In genomic region chr10:81377362-81377664, GRCm38 (mm10) we compare ENCODE assay signal across 8 mouse cellular contexts. TPM values are rescaled to one million over a fixed set of nuclear protein-coding genes. Genes with fewer than 3 reads are reported as not detected.
A peak's percentile ranks its signal among the peaks of the same experiment; 100 is the strongest.
DNase-seq lines count a peak whose midpoint lies in the region; ATAC-seq and TF ChIP-seq lines count a peak whose summit lies in the region.

No protein-coding gene starts in this region.

- peak overlapping the region; percentile 78 for H3K4me2 ChIP-seq in forebrain, embryonic 12.5 days
- H3K4me2 ChIP-seq in liver, embryonic 13.5 days: peak overlapping the region; percentile 89

- no peaks in the 10 kb centered on the region for H3K36me3 ChIP-seq in heart, adult 2 months (ENCODE audit: control insufficient read depth, insufficient read depth, low read length)
- peaks cover 43% of the 10 kb centered on the region for H3K36me3 ChIP-seq in C2C12 (ENCODE audit: control insufficient read depth, insufficient read depth)
- peaks cover 35% of the 10 kb centered on the region for H3K36me3 ChIP-seq in forebrain, embryonic 12.5 days (replicated peaks)
- H3K36me3 ChIP-seq in liver, embryonic 13.5 days: peaks cover 40% of the 10 kb centered on the region

- H3K27ac ChIP-seq in heart, adult 2 months: peak overlapping the region; percentile 93; the same call in 1 of the 2 replicates
- H3K27ac ChIP-seq in forebrain, embryonic 12.5 days: peak overlapping the region; percentile 79
- H3K27ac ChIP-seq in liver, embryonic 13.5 days: peak overlapping the region; percentile 95

- H3ac ChIP-seq in C2C12 (ENCODE audit: control insufficient read depth, insufficient read length, low read depth): peak overlapping the region; percentile 96

- peaks cover 4% of the 10 kb centered on the region; the same call in 1 of the 2 replicates for H3K4me1 ChIP-seq in heart, adult 2 months (ENCODE audit: control insufficient read depth, insufficient read depth, low read length)
- H3K4me1 ChIP-seq in forebrain, embryonic 12.5 days: peaks cover 30% of the 10 kb centered on the region
- H3K4me1 ChIP-seq in liver, embryonic 13.5 days (replicated peaks): peaks cover 85% of the 10 kb centered on the region

- no peak for TF ChIP-seq POLR2A in heart, adult 2 months (IDR thresholded peaks at IDR 0.05; ENCODE audit: insufficient read depth, low read depth, low read length)

- no peaks in the 10 kb centered on the region for H3K9me3 ChIP-seq in forebrain, embryonic 12.5 days
- no peaks in the 10 kb centered on the region for H3K9me3 ChIP-seq in liver, embryonic 13.5 days (replicated peaks)

- WGBS in heart, adult 2 months: 50% methylated on average over 2 of the region's 2 CpGs
- WGBS in forebrain, embryonic 12.5 days: 53% methylated on average over 2 of the region's 2 CpGs
- WGBS in liver, embryonic 13.5 days (ENCODE audit: insufficient replicate concordance): 41% methylated on average over 2 of the region's 2 CpGs

- TF ChIP-seq EP300 in heart, adult 2 months (IDR thresholded peaks at IDR 0.05; ENCODE audit: insufficient read depth, low read depth, low read length): no peak

- no peaks in the 10 kb centered on the region for H3K27me3 ChIP-seq in heart, adult 2 months (ENCODE audit: control insufficient read depth, insufficient read depth, low read length)
- no peaks in the 10 kb centered on the region for H3K27me3 ChIP-seq in C2C12 (ENCODE audit: control insufficient read depth, insufficient read depth, insufficient read length)
- 0 out of 2 replicates have a peak, but pooled peaks cover 5% of the 10 kb centered on the region for H3K27me3 ChIP-seq in forebrain, embryonic 12.5 days
- H3K27me3 ChIP-seq in liver, embryonic 13.5 days: no peaks in the 10 kb centered on the region

- TF ChIP-seq CTCF in heart, adult 2 months (IDR thresholded peaks at IDR 0.05): no peak
- TF ChIP-seq CTCF in C2C12 (IDR thresholded peaks at IDR 0.05; ENCODE audit: control insufficient read depth, insufficient read depth, insufficient read length): no peak

- peak overlapping the region; percentile 99 for H3K4me3 ChIP-seq in heart, adult 2 months
- peak overlapping the region; percentile 97 for H3K4me3 ChIP-seq in C2C12 (ENCODE audit: insufficient read depth, poor library complexity, severe bottlenecking)
- H3K4me3 ChIP-seq in forebrain, embryonic 12.5 days (replicated peaks): peak overlapping the region; percentile 88
- H3K4me3 ChIP-seq in liver, embryonic 13.5 days (replicated peaks): peak overlapping the region; percentile 89

- H3K9ac ChIP-seq in heart, adult 2 months (ENCODE audit: low read depth, low read length): peak overlapping the region; percentile 82
- H3K9ac ChIP-seq in forebrain, embryonic 12.5 days: peak overlapping the region; percentile 97
- peak overlapping the region; percentile 99 for H3K9ac ChIP-seq in liver, embryonic 13.5 days

- no peak for DNase-seq in heart, adult 2 months
- no peak for DNase-seq in heart, postnatal 10 days
- DNase-seq in liver, embryonic 13.5 days: no peak
- DNase-seq in embryo, embryonic 10 days (ENCODE audit: low spot score): no peak
- DNase-seq in embryo, embryonic 11 days: no peak
- DNase-seq in T-cell, adult 2 months (ENCODE audit: low spot score): no peak

- H3K79me3 ChIP-seq in C2C12 (ENCODE audit: low read depth): peaks cover 52% of the 10 kb centered on the region

- intact Hi-C loops in heart, adult 2 months (cut with DNase I): loop anchor here (2.0 kb wide), 1 partner anchor 27 kb away; the partner anchor contains the start of gene Hmg20b
- intact Hi-C loops in heart, postnatal 10 days (cut with DNase I): loop anchor here (2.0 kb wide), 1 partner anchor 19 kb away; no protein-coding TSS in a partner anchor

- ATAC-seq in forebrain, embryonic 12.5 days (ENCODE audit: low FRiP score): no peak
- ATAC-seq in liver, embryonic 13.5 days (ENCODE audit: low read depth): no peak

- peaks cover 2% of the 10 kb centered on the region for H3K79me2 ChIP-seq in heart, adult 2 months (replicated peaks; ENCODE audit: control insufficient read depth, insufficient read depth, low read length)
- H3K79me2 ChIP-seq in C2C12 (ENCODE audit: control insufficient read depth, insufficient read depth): peaks cover 60% of the 10 kb centered on the region

TF ChIP-seq in C2C12, 6 proteins besides CTCF, POLR2A, EP300 and RAD21:
- TF ChIP-seq USF1 (IDR thresholded peaks at IDR 0.05; ENCODE audit: low read depth): no peak
- no peak for TF ChIP-seq MAX (IDR thresholded peaks at IDR 0.05)
- no peak for TF ChIP-seq CEBPB (IDR thresholded peaks at IDR 0.05; ENCODE audit: low read depth)
- no peak for TF ChIP-seq MYOD1 (IDR thresholded peaks at IDR 0.05; ENCODE audit: control insufficient read depth, insufficient read length, low read depth)
- no peak for TF ChIP-seq MYOG (IDR thresholded peaks at IDR 0.05; ENCODE audit: control insufficient read depth, extremely low read depth, insufficient read length)
- no peak for TF ChIP-seq FOSL1 (IDR thresholded peaks at IDR 0.05; ENCODE audit: insufficient read depth, low read length, poor library complexity, severe bottlenecking)

RNA-seq across cellular contexts. Expression of gene Fzr1, which starts 1.0 kb away (rescaled TPM):
- 10 to 100 TPM; 29.9 to 31.5 TPM for total RNA-seq in heart, adult 2 months (2021)
- 49.3 and 56.1 TPM in 2 replicates for polyA plus RNA-seq in heart, adult 2 months (2012; rRNA removed)
- 10 to 100 TPM; 39.7 to 41.2 TPM for total RNA-seq in heart, postnatal 10 days (2021)
- 61.6 TPM for polyA plus RNA-seq in C2C12 (2012; fragmentation: generic; extraction: Trizol)
- polyA plus RNA-seq in forebrain, embryonic 12.5 days (2016; fragmentation: Nextera tagmentation; extraction: Ambion mirVana): 145 and 148 TPM in 2 replicates
- 89.5 and 94.1 TPM in 2 replicates for polyA plus RNA-seq in liver, embryonic 13.5 days (2015; fragmentation: Nextera tagmentation; extraction: Ambion mirVana)

RNA-seq across cellular contexts. Expression of gene Dohh, which starts 6.9 kb away (rescaled TPM):
- total RNA-seq in heart, adult 2 months (2021): 10 to 100 TPM; 46.6 to 53.8 TPM
- polyA plus RNA-seq in heart, adult 2 months (2012; rRNA removed): 48.5 and 56.9 TPM in 2 replicates
- 10 to 100 TPM; 53.2 to 57.5 TPM for total RNA-seq in heart, postnatal 10 days (2021)
- polyA plus RNA-seq in C2C12 (2012; fragmentation: generic; extraction: Trizol): 148 TPM
- 68.1 and 68.5 TPM in 2 replicates for polyA plus RNA-seq in forebrain, embryonic 12.5 days (2016; fragmentation: Nextera tagmentation; extraction: Ambion mirVana)
- polyA plus RNA-seq in liver, embryonic 13.5 days (2015; fragmentation: Nextera tagmentation; extraction: Ambion mirVana): 61.1 and 68.7 TPM in 2 replicates

RNA-seq across cellular contexts. Expression of gene Gm48551, which starts 7.0 kb away (rescaled TPM):
- 1 to 10 TPM in 1 of 2 experiments, under 1 TPM in 1; 0.73 to 1.9 TPM for total RNA-seq in heart, adult 2 months (2021)
- polyA plus RNA-seq in heart, adult 2 months (2012; rRNA removed): 2.1 and 3.5 TPM in 2 replicates
- total RNA-seq in heart, postnatal 10 days (2021): under 1 TPM; 0.74 to 0.87 TPM
- polyA plus RNA-seq in C2C12 (2012; fragmentation: generic; extraction: Trizol): 1.7 TPM
- 4.2 and 4.6 TPM in 2 replicates for polyA plus RNA-seq in forebrain, embryonic 12.5 days (2016; fragmentation: Nextera tagmentation; extraction: Ambion mirVana)
- 0.86 and 0.89 TPM in 2 replicates for polyA plus RNA-seq in liver, embryonic 13.5 days (2015; fragmentation: Nextera tagmentation; extraction: Ambion mirVana)

RNA-seq across cellular contexts. Expression of gene Gm48552, which starts 11.5 kb away (rescaled TPM):
- 1 to 10 TPM in 1 of 2 experiments, not detected in 1; 1.2 TPM for total RNA-seq in heart, adult 2 months (2021)
- 0.88 and 1.2 TPM in 2 replicates for polyA plus RNA-seq in heart, adult 2 months (2012; rRNA removed)
- under 1 TPM; 0.77 to 0.98 TPM for total RNA-seq in heart, postnatal 10 days (2021)
- polyA plus RNA-seq in C2C12 (2012; fragmentation: generic; extraction: Trizol): 0.20 TPM
- 1.4 and 2.1 TPM in 2 replicates for polyA plus RNA-seq in forebrain, embryonic 12.5 days (2016; fragmentation: Nextera tagmentation; extraction: Ambion mirVana)
- 0.93 TPM in 1 of 2 replicates, not detected in the other for polyA plus RNA-seq in liver, embryonic 13.5 days (2015; fragmentation: Nextera tagmentation; extraction: Ambion mirVana)

RNA-seq across cellular contexts. Expression of gene 4930404N11Rik, which starts 11.7 kb away (rescaled TPM):
- total RNA-seq in heart, adult 2 months (2021): 1 to 10 TPM in 1 of 2 experiments, under 1 TPM in 1; 0.64 to 1.1 TPM
- polyA plus RNA-seq in heart, adult 2 months (2012; rRNA removed): 0.32 and 1.2 TPM in 2 replicates
- total RNA-seq in heart, postnatal 10 days (2021): 1 to 10 TPM in 1 of 2 experiments, under 1 TPM in 1; 0.42 to 1.1 TPM
- polyA plus RNA-seq in C2C12 (2012; fragmentation: generic; extraction: Trizol): 0.51 TPM
- polyA plus RNA-seq in forebrain, embryonic 12.5 days (2016; fragmentation: Nextera tagmentation; extraction: Ambion mirVana): 0.36 and 1.2 TPM in 2 replicates
- polyA plus RNA-seq in liver, embryonic 13.5 days (2015; fragmentation: Nextera tagmentation; extraction: Ambion mirVana): 1.2 and 1.4 TPM in 2 replicates
